Mouse (Mus musculus): ENCODE measurements at regions not wholly inside any gene's neighbourhood (a gene's known extent, or its start where the extent isn't known, plus 50 kb on each side); places are given as distances from the start of the nearest gene placed in this dataset.
A peak's percentile ranks its signal among the peaks of the same experiment; 100 is the strongest.

GRCm38 (mm10) chr19:35151841-35152240 is 229.7 kb downstream of the Kif20b start:
- peak; percentile 43; the same call in 1 of the 2 replicates for TF ChIP-seq ETS1 (IDR thresholded peaks at IDR 0.05; ENCODE audit: low read depth, low read length)
- TF ChIP-seq ZC3H11A (IDR thresholded peaks at IDR 0.05; ENCODE audit: low read depth, low read length), result no peak
- no peak for TF ChIP-seq ZNF384 (IDR thresholded peaks at IDR 0.05; ENCODE audit: low read depth, low read length)
- TF ChIP-seq BHLHE40 (IDR thresholded peaks at IDR 0.05; ENCODE audit: borderline replicate concordance, low read depth, low read length), result no peak
- TF ChIP-seq TAL1 (IDR thresholded peaks at IDR 0.05; ENCODE audit: low read length), result no peak
- no peak for TF ChIP-seq MYC (IDR thresholded peaks at IDR 0.05; ENCODE audit: low read depth, low read length)
- TF ChIP-seq ELF1 (IDR thresholded peaks at IDR 0.05; ENCODE audit: low read depth, low read length), result peak; percentile 83
- peak; percentile 53; the same call in 1 of the 2 replicates for TF ChIP-seq TBP (IDR thresholded peaks at IDR 0.05; ENCODE audit: low read depth, low read length)
- TF ChIP-seq GATA1 (IDR thresholded peaks at IDR 0.05; ENCODE audit: low read depth, low read length), result no peak
- TF ChIP-seq MYB (IDR thresholded peaks at IDR 0.05; ENCODE audit: low read depth, low read length), result no peak
- no peak for TF ChIP-seq SMC3 (IDR thresholded peaks at IDR 0.05; ENCODE audit: low read depth, low read length)
- TF ChIP-seq SIN3A (IDR thresholded peaks at IDR 0.05; ENCODE audit: low read length), result no peak
- TF ChIP-seq POLR2A (IDR thresholded peaks at IDR 0.05; ENCODE audit: control insufficient read depth in 1 of 2, insufficient read depth in 1 of 2, low read depth in 1 of 2, low read length in 2 of 2, poor library complexity in 1 of 2), result peak in 1 of 2 experiments; percentile 52; a peak in 2 of 4 replicates
- TF ChIP-seq MEF2A (IDR thresholded peaks at IDR 0.05; ENCODE audit: extremely low read depth, insufficient replicate concordance, low read depth, low read length, poor library complexity, severe bottlenecking), result peak; percentile 80
- TF ChIP-seq JUND (IDR thresholded peaks at IDR 0.05; ENCODE audit: low read depth, low read length), result no peak
- no peak for TF ChIP-seq MAX (IDR thresholded peaks at IDR 0.05; ENCODE audit: low read length)
- no peak for TF ChIP-seq POLR2AphosphoS2 (IDR thresholded peaks at IDR 0.05; ENCODE audit: low read length)
- no peak for TF ChIP-seq E2F4 (IDR thresholded peaks at IDR 0.05; ENCODE audit: borderline replicate concordance, low read depth, low read length)
- no peak for TF ChIP-seq ZKSCAN1 (IDR thresholded peaks at IDR 0.05; ENCODE audit: low read depth, low read length)
- no peak for TF ChIP-seq USF1 (IDR thresholded peaks at IDR 0.05; ENCODE audit: low read depth, low read length)
- no peak for TF ChIP-seq TCF12 (IDR thresholded peaks at IDR 0.05; ENCODE audit: low read depth, low read length)
- TF ChIP-seq USF2 (IDR thresholded peaks at IDR 0.05; ENCODE audit: borderline replicate concordance in 1 of 2, insufficient read depth in 1 of 2, low read depth in 1 of 2, low read length in 2 of 2), result no peak
- TF ChIP-seq POLR2AphosphoS5 (IDR thresholded peaks at IDR 0.05; ENCODE audit: borderline replicate concordance, low read depth, low read length), result no peak
- TF ChIP-seq CTCF (IDR thresholded peaks at IDR 0.05 in 2 of 3, conservative IDR thresholded peaks at IDR 0.05 in 1 of 3; ENCODE audit: control insufficient read depth in 1 of 3, insufficient read depth in 1 of 3, low read depth in 2 of 3, low read length in 3 of 3, poor library complexity in 1 of 3, severe bottlenecking in 1 of 3), result no peak
- peak; percentile 41; the same call in 1 of the 2 replicates for TF ChIP-seq HCFC1 (IDR thresholded peaks at IDR 0.05; ENCODE audit: low read depth, low read length)
- no peak for TF ChIP-seq KAT2A (conservative IDR thresholded peaks at IDR 0.05; ENCODE audit: low read depth, low read length)
- peak; percentile 37; the same call in 1 of the 2 replicates for TF ChIP-seq MXI1 (IDR thresholded peaks at IDR 0.05; ENCODE audit: low read depth, low read length)
- no peak for TF ChIP-seq CHD2 (IDR thresholded peaks at IDR 0.05; ENCODE audit: low read length)
- TF ChIP-seq RCOR1 (IDR thresholded peaks at IDR 0.05; ENCODE audit: low read depth, low read length), result no peak
- TF ChIP-seq UBTF (IDR thresholded peaks at IDR 0.05; ENCODE audit: borderline replicate concordance, insufficient read depth, low read depth, low read length), result no peak
- no peak for TF ChIP-seq CHD1 (IDR thresholded peaks at IDR 0.05; ENCODE audit: low read depth, low read length)
- no peak for TF ChIP-seq NELFE (IDR thresholded peaks at IDR 0.05; ENCODE audit: low read depth, low read length)
- no peak for TF ChIP-seq GABPA (IDR thresholded peaks at IDR 0.05; ENCODE audit: low read depth, low read length)
- TF ChIP-seq MAZ (IDR thresholded peaks at IDR 0.05; ENCODE audit: low read depth, low read length), result no peak
- TF ChIP-seq RAD21 (IDR thresholded peaks at IDR 0.05; ENCODE audit: low read depth, low read length), result no peak
- H3K36me3 ChIP-seq (ENCODE audit: control insufficient read depth in 1 of 2, insufficient read depth in 2 of 2, low read length in 2 of 2), result peaks cover 0 to 53% of the 10 kb centered on the region in 2 experiments; a peak in 2 of 4 replicates
- H3K9me3 ChIP-seq (replicated peaks; ENCODE audit: insufficient read depth, low read length), result no peaks in the 10 kb centered on the region
- peaks cover 12 to 34% of the 10 kb centered on the region in 2 experiments; a peak in 3 of 4 replicates for H3K4me1 ChIP-seq (ENCODE audit: control insufficient read depth in 1 of 2, insufficient read depth in 2 of 2, low read length in 2 of 2)
- no peaks in the 10 kb centered on the region for H3K27me3 ChIP-seq (ENCODE audit: control insufficient read depth in 1 of 2, insufficient read depth in 2 of 2, low read length in 2 of 2)
- peak overlapping the region; percentile 67 for H3K9ac ChIP-seq (ENCODE audit: control insufficient read depth, low read depth, low read length, poor library complexity, severe bottlenecking)
- H3K79me2 ChIP-seq (ENCODE audit: control insufficient read depth, insufficient read depth, low read length, poor library complexity), result no peaks in the 10 kb centered on the region
- DNase-seq (ENCODE audit: low read depth, low spot score), result peak; percentile 87
- H3K27ac ChIP-seq (ENCODE audit: control insufficient read depth, low read depth, low read length), result peak overlapping the region; percentile 97
- H3K4me3 ChIP-seq (ENCODE audit: control insufficient read depth in 1 of 2, insufficient read depth in 1 of 2, low read depth in 2 of 2, low read length in 2 of 2), result peak overlapping the region; percentile 21 to 38
